Mouse (Mus musculus): Measurements from ENCODE around the gene Dhh. TPM values are rescaled to one million over a fixed set of nuclear protein-coding genes. Genes with fewer than 3 reads are reported as not detected.
A peak's percentile ranks its signal among the peaks of the same experiment; 100 is the strongest.

Gene Dhh
- polyA plus RNA-seq, 1 experiment from 2014 or later, result 0.18 TPM

DNA sequence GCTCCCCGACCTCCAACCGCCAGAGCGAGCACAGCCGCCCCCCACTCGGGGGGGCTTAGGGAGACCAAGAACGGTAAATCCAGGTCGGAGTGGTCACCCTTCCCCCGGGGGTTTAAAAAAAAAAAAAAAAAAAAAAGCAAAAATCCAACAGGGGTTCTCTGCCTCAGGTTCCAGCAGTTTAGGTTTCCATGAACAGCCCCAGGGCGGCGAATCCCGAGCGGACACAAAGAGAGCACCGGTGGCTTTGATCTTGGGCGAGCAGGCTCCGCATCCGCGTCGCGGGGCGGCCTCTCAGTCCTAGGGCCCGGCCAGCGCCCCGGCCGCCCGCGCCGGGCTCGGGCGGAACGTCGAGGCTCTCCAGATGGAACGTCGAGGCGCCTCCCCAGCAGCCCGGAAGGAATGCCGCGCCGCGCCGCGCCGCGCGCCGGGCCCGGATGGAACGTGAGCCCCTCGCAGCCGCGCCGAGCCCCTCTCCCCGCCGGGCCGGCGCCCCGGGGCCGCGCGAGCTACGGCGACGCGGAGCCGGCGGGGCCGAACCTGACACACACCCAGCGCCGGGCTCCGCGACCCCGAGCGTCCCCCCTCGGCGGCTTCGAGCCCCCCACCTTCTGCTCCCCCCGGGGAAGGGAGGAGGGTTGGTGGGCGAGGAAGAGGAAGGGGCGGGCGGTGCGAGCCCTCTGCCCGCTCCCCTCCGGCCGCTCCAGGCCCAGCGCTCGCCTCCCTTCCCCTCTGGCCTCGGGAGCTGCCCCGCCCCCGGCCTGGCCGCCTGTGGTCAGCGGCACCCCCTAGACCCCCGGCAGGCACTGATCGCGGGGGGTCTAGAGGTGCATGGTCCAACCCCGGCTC lies 27.0 kb downstream of the Dhh start, which contains the start of gene Kmt2d:
Gene Kmt2d, minus strand, starts transcription at position 135 of the 846 bp plus-strand sequence.
- Histone ChIP-seq H3K9me3 (replicated peaks; ENCODE audit: control insufficient read depth, low read length) (no peaks in the 10 kb centered on the region), H3K9ac (ENCODE audit: low read length) (peak within 1 kb of the TSS; percentile 99), H3K4me1 (ENCODE audit: control insufficient read depth, insufficient read depth, low read length) (peaks cover 27% of the 10 kb centered on the region), H3K4me2 (ENCODE audit: low read length) (peak within 1 kb of the TSS; percentile 99), H3K27ac (ENCODE audit: low read depth, low read length) (peak within 1 kb of the TSS; percentile 98), H3K36me3 (ENCODE audit: control insufficient read depth, insufficient read depth, low read length) (peaks cover 5% of the 10 kb centered on the region), H3K4me3 (ENCODE audit: low read depth, low read length) (peak within 1 kb of the TSS; percentile 99), H3K27me3 (replicated peaks; ENCODE audit: control insufficient read depth, insufficient read depth, low read length) (no peaks in the 10 kb centered on the region)
- DNase-seq (ENCODE audit: low spot score), result no peak
- ATAC-seq, result peak; percentile 43
- WGBS, result 0% methylated on average over 51 of the region's 94 CpGs

DNA sequence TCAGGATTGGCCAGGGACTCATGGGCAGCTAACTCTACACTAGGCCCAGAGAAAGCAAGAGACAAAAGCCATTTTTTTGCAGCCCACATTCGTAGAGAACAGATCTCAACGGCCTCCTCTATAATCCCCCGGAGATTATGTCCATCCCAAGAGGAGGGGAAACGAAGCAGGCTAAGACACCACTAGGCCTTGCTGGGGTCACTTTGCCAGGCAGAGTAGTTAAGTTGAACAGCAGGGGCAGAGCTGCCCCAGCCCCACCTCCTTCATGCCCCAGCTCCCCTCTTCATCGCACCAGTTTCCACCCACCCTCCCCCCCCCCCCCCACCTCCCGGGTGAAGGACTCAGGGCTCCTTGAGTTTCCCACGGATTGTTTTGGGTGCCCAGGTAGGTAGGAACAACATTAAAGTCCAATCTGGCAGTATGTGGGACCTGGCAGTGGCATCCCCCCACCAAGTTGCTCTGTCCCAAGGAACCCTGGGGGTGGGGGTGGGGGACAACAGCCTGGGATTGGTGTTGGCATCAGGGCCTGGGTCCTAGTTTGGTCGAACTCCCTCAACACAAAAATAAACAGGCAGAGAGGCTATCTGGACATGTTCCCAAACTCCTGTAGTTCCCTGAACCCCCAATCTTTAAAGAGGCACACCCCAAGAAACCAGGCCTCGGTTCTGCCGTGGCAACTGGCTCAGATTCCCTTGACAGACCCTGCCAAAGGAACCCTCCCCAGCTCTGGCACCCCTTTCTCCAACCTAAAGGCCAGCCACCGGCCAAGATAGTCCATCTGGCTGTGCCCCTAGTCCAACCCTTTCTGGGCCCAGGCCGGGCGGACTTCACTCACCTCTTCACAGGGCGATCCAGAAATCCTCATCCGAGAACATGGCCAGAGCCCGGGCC lies 27.9 kb downstream of the Dhh start:
- Histone ChIP-seq H3K9me3 (replicated peaks; ENCODE audit: control insufficient read depth, low read length) (no peaks in the 10 kb centered on the region), H3K27me3 (replicated peaks; ENCODE audit: control insufficient read depth, insufficient read depth, low read length) (no peaks in the 10 kb centered on the region), H3K4me2 (ENCODE audit: low read length) (peak overlapping the region; percentile 99), H3K4me3 (ENCODE audit: low read depth, low read length) (peak overlapping the region; percentile 99), H3K9ac (ENCODE audit: low read length) (peak overlapping the region; percentile 99), H3K4me1 (ENCODE audit: control insufficient read depth, insufficient read depth, low read length) (peaks cover 27% of the 10 kb centered on the region), H3K27ac (ENCODE audit: low read depth, low read length) (peak overlapping the region; percentile 98; the same call in 1 of the 2 replicates), H3K36me3 (ENCODE audit: control insufficient read depth, insufficient read depth, low read length) (peaks cover 13% of the 10 kb centered on the region)
- under 1% methylated on average over 15 of the region's 16 CpGs for WGBS
- ATAC-seq (no peak), DNase-seq (ENCODE audit: low spot score) (no peak)

DNA sequence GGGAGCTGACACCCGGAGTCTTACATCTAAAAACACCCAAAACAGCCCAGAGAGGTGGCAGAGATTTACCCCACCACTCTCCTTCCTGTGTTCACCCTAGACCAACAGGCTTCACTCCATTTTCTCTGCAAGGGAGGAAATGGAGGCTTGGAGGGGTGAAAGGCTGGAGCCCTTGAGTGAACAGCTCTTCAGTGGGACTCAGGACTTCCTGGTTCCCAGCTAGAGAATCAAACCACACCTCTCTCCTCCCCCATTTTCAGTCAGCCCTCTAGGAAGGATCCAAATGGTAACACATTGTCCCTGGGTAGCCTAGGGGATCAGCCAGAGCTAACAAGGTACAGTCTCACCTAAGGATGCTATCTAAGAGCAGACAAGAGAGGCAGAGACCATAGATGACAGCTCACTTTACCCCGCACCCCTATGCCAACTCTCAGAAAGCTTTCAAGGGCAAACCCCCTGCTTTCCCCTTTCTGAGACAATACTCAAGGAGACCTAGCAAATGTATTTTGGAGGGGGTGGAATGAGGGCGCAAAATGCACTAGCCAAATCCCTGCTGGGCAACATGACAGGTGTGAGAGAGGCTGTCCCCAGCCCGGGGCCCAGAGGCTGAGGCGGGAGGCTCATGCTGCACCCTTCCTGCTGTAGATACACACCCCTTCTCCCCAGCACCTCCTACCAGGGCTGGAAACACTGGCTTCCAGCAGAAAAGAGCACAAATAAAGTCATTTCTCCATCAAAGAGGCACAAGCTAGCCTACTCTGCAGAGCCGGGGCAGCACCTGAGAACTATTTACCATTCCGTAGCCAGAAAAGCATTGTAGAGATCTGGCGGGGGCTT lies 28.8 kb downstream of the Dhh start:
- peak overlapping the region; percentile 99 for H3K9ac ChIP-seq (ENCODE audit: low read length)
- peak overlapping the region; percentile 99 for H3K4me2 ChIP-seq (ENCODE audit: low read length)
- H3K9me3 ChIP-seq (replicated peaks; ENCODE audit: control insufficient read depth, low read length), result no peaks in the 10 kb centered on the region
- H3K27ac ChIP-seq (ENCODE audit: low read depth, low read length), result no peak overlapping the region
- ATAC-seq (no peak), DNase-seq (ENCODE audit: low spot score) (no peak)
- peaks cover 27% of the 10 kb centered on the region for H3K4me1 ChIP-seq (ENCODE audit: control insufficient read depth, insufficient read depth, low read length)
- H3K36me3 ChIP-seq (ENCODE audit: control insufficient read depth, insufficient read depth, low read length), result peaks cover 22% of the 10 kb centered on the region
- peak overlapping the region; percentile 99 for H3K4me3 ChIP-seq (ENCODE audit: low read depth, low read length)
- 12% methylated on average over 8 of the region's 8 CpGs for WGBS
- no peaks in the 10 kb centered on the region for H3K27me3 ChIP-seq (replicated peaks; ENCODE audit: control insufficient read depth, insufficient read depth, low read length)

DNA sequence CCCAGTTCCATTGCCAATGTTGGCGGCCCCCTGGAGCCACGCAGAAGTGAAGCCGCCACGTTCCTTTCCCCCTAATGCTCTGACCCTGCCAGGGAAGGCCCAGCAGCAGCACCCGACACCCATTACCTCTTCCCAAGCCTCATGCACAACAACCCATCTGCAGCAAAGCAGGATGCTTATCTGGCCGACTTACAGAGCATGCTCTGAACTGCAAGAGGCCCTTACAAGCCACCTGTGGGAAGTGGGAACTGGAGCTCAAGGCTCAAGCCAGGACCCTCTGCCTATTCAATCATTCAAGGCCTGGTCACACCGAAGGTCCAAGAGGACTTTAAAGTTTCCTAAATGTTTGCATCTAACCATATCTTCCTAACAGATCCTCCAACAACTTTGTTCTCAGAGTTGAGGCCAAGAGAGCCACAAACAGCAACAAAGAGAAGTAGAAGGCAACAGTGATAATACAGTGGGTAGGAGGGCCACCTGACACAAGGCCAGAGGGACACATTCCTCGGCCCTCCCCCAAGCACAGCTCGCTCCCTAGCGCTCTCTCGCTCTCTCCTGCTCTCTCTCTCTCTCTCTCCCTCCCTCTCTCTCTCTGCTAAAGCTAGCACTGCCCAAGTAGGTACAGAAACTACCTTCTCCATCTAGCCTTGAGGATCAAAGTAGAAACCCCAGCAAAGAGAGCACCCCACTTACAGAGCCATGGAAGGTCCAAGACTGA lies 29.8 kb downstream of the Dhh start:
- Histone ChIP-seq H3K4me2 (ENCODE audit: low read length) (peak overlapping the region; percentile 99), H3K9me3 (replicated peaks; ENCODE audit: control insufficient read depth, low read length) (no peaks in the 10 kb centered on the region), H3K4me3 (ENCODE audit: low read depth, low read length) (peak overlapping the region; percentile 99), H3K9ac (ENCODE audit: low read length) (peak overlapping the region; percentile 99), H3K27ac (ENCODE audit: low read depth, low read length) (no peak overlapping the region), H3K4me1 (ENCODE audit: control insufficient read depth, insufficient read depth, low read length) (peaks cover 27% of the 10 kb centered on the region), H3K36me3 (ENCODE audit: control insufficient read depth, insufficient read depth, low read length) (peaks cover 32% of the 10 kb centered on the region), H3K27me3 (replicated peaks; ENCODE audit: control insufficient read depth, insufficient read depth, low read length) (no peaks in the 10 kb centered on the region)
- DNase-seq (ENCODE audit: low spot score), result no peak
- 37% methylated on average over 11 of the region's 11 CpGs for WGBS
- no peak for ATAC-seq

DNA sequence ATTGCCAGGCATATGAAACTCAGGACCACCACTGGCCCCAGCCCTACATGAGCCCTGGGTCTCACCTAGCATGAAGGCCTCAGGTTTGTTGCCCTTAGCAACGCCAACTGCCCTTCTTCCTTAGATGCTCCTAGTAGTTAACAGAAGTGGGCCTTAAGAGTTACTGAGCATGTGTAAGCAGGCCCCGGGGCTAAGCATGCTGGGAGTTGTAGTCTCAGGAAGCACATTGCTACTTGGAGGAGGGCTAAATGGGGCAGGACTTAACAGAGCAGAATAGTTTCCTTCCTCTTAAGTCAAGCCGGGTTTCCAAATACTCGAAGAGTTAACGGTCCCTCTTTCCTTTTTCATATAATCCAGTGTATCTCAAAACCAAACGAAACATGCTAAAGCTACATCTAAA lies 31.0 kb downstream of the Dhh start:
- Histone ChIP-seq H3K4me3 (ENCODE audit: low read depth, low read length) (no peak overlapping the region), H3K36me3 (ENCODE audit: control insufficient read depth, insufficient read depth, low read length) (peaks cover 44% of the 10 kb centered on the region), H3K9me3 (replicated peaks; ENCODE audit: control insufficient read depth, low read length) (no peaks in the 10 kb centered on the region), H3K9ac (ENCODE audit: low read length) (no peak overlapping the region), H3K4me2 (ENCODE audit: low read length) (peak overlapping the region; percentile 99), H3K4me1 (ENCODE audit: control insufficient read depth, insufficient read depth, low read length) (peaks cover 24% of the 10 kb centered on the region), H3K27me3 (replicated peaks; ENCODE audit: control insufficient read depth, insufficient read depth, low read length) (no peaks in the 10 kb centered on the region), H3K27ac (ENCODE audit: low read depth, low read length) (no peak overlapping the region)
- DNase-seq (ENCODE audit: low spot score) (peak; percentile 66), ATAC-seq (no peak)
- WGBS, result 77% methylated on average over 6 of the region's 6 CpGs

DNA sequence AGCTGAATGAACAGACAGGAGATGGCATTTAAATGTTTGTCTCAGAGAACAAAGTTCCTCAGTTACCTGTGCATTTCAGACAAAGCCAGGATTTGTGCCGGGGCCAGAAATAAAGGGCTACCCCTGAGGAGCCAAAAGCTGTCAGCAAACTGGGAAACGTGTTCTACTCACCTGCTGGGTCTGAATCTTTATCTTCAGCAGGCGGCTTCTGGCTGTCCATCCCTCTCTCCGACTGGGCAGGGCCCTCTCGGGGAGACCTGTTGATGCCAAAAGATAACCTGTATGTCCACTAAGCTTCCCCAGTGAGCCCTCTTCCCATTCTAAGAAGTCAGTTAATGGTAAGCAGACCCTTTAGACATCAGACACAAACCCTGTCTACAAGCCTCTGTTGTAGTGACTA lies 31.8 kb downstream of the Dhh start:
- H3K27me3 ChIP-seq (replicated peaks; ENCODE audit: control insufficient read depth, insufficient read depth, low read length), result no peaks in the 10 kb centered on the region
- ATAC-seq (no peak), DNase-seq (ENCODE audit: low spot score) (no peak)
- H3K4me2 ChIP-seq (ENCODE audit: low read length), result no peak overlapping the region
- H3K4me3 ChIP-seq (ENCODE audit: low read depth, low read length), result no peak overlapping the region
- no peak overlapping the region for H3K9ac ChIP-seq (ENCODE audit: low read length)
- no peak overlapping the region for H3K27ac ChIP-seq (ENCODE audit: low read depth, low read length)
- H3K9me3 ChIP-seq (replicated peaks; ENCODE audit: control insufficient read depth, low read length), result no peaks in the 10 kb centered on the region
- peaks cover 24% of the 10 kb centered on the region for H3K4me1 ChIP-seq (ENCODE audit: control insufficient read depth, insufficient read depth, low read length)
- peaks cover 52% of the 10 kb centered on the region for H3K36me3 ChIP-seq (ENCODE audit: control insufficient read depth, insufficient read depth, low read length)
- 84% methylated on average over 5 of the region's 5 CpGs for WGBS

DNA sequence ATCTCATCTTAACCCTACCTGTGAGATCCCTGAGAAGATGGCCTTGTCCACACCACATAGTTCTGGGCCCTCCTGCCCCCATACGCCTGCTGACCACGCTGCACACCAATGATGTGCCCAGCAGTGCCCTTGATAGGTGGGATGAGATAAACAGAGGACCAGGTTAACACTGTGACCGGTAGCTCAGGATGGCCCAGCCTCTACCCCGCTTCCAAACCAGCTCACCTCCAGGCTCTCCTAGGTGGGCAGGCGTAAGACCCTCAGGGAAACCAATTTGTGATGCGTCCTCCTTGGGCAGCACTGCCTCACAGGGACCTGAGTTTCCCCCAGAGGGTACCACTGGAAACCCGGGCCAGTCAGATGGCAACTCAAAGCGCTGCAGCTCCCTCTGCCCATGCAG lies 32.6 kb downstream of the Dhh start:
- H3K9ac ChIP-seq (ENCODE audit: low read length), result no peak overlapping the region
- WGBS, result 90% methylated on average over 8 of the region's 8 CpGs
- H3K4me2 ChIP-seq (ENCODE audit: low read length), result no peak overlapping the region
- H3K4me3 ChIP-seq (ENCODE audit: low read depth, low read length), result no peak overlapping the region
- H3K27ac ChIP-seq (ENCODE audit: low read depth, low read length), result no peak overlapping the region
- H3K36me3 ChIP-seq (ENCODE audit: control insufficient read depth, insufficient read depth, low read length), result peaks cover 59% of the 10 kb centered on the region
- no peaks in the 10 kb centered on the region for H3K27me3 ChIP-seq (replicated peaks; ENCODE audit: control insufficient read depth, insufficient read depth, low read length)
- peaks cover 24% of the 10 kb centered on the region for H3K4me1 ChIP-seq (ENCODE audit: control insufficient read depth, insufficient read depth, low read length)
- ATAC-seq (no peak), DNase-seq (ENCODE audit: low spot score) (no peak)
- no peaks in the 10 kb centered on the region for H3K9me3 ChIP-seq (replicated peaks; ENCODE audit: control insufficient read depth, low read length)

DNA sequence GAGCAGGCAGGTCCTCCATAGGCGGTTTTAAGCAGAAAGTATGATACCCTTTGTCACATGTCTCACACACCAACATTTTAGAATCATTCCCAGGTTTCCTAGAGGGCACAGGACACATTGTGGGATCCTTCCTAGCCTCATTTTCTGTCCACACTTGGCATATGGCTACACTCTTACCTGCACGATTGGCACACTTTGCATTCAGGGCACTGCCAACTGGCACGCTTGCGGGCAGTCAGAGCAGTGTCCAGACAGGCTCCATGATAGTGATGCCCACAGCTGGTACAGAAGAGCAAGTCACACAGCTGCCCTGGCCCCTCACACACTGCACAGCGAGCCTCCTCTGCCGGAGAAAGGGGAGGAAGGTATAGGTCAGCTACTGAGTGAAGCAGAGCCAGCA lies 33.4 kb downstream of the Dhh start:
- no peak overlapping the region for H3K27ac ChIP-seq (ENCODE audit: low read depth, low read length)
- H3K4me2 ChIP-seq (ENCODE audit: low read length), result no peak overlapping the region
- H3K27me3 ChIP-seq (replicated peaks; ENCODE audit: control insufficient read depth, insufficient read depth, low read length), result no peaks in the 10 kb centered on the region
- H3K9me3 ChIP-seq (replicated peaks; ENCODE audit: control insufficient read depth, low read length), result no peaks in the 10 kb centered on the region
- H3K36me3 ChIP-seq (ENCODE audit: control insufficient read depth, insufficient read depth, low read length), result peaks cover 68% of the 10 kb centered on the region
- peaks cover 24% of the 10 kb centered on the region for H3K4me1 ChIP-seq (ENCODE audit: control insufficient read depth, insufficient read depth, low read length)
- WGBS, result 92% methylated on average over 6 of the region's 6 CpGs
- H3K9ac ChIP-seq (ENCODE audit: low read length), result no peak overlapping the region
- no peak for DNase-seq (ENCODE audit: low spot score)
- H3K4me3 ChIP-seq (ENCODE audit: low read depth, low read length), result no peak overlapping the region
- ATAC-seq, result no peak

Data from forebrain, embryonic 14.5 days (tissue).